Mouse (Mus musculus): ENCODE measurements around the gene Eml4.

Eml4 gene

DNA sequence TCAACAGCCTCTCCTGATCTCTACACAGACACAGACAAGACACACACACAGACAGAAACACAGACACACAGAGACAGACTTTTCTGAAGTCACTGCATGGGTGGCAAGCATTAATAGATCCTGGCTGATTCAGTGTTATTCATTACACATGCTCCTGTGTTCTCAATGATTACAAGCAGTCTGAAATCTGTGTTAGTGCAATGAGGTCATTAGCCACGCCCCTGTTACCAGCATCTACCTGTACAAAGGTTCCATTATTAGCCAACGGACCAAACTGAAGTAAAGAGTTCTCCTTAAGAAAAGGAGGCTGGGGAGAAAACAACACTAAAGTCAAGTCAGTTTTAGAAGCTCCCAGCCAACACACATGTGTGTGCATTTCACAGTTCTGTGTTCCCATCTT, 153.0 kb downstream of the Eml4 start:
- DNase-seq (ENCODE audit: low spot score in 2 of 2) = no peak

DNA sequence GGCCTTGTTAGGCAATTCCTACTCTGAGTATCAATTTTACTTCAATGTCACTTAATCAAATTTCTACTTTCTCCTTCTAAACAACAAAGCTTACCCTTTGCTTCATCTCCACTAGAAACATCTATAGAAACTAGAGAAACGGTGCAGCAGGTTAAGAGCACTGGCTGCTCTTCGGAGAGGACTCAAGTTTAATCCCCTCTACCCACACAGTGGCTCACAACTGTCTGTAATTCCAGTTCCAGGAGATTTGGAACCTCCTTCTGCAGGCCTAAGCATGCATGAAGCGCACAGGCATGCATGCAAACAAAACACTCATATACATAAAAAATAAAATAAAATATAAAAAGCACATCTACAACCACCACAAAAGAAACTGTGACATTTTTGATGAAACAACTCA, 161.4 kb downstream of the Eml4 start:
- no peak for DNase-seq (ENCODE audit: low spot score in 2 of 2)

DNA sequence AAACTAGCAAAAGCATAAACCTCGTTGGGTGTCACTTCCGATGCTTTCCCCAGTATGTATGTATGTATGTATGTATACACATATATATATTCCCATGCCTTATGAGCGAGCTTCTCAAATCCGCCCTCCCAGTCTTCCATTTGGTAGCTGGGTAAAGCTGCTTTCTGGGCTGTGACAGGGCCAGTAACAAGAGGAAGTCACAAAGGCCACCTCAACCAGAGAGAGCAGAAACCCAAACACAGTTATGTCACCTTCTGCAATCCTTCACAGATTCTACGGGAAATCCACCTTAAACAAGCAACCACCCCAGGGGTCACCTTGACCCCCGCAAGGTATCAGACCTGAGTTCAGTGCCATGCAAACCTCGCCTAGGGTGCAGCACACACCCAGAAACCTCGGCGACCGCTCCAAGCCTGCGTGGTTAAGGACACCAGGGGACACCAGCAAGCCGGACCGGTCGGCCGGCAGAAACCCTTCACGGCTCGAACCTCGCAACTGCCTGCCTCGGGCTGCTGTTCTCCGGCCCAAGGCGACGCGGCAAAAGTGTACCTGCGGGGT, 163.0 kb downstream of the Eml4 start:
- peak in 1 of 2 experiments; percentile 11 for DNase-seq (ENCODE audit: low spot score in 2 of 2)

DNA sequence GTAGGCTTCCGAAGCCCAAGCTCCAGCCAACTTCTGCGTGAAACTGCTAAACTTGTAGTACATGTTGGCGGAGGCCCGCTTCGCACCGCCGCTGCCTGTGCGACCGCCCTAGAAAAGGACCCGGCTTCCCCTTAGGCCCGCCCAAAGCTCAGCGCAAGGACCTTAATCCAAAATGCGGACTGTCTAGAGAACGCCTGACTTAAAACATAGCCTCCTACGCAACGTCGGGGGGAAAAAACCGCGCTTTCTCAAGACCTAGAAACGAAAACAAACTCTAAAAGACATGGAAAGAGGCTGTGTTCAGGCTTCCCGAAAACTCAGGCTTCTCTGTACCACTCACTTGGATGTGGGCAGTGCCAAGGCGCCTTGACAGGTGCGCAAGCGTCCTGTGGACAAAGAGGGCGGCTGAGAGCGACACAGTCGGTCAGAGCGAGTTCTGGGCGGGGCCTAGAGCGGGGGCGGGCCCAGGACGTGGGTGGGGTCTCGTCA, 163.5 kb downstream of the Eml4 start:
- DNase-seq (ENCODE audit: low spot score in 2 of 2) = peak; percentile 83 to 89

DNA sequence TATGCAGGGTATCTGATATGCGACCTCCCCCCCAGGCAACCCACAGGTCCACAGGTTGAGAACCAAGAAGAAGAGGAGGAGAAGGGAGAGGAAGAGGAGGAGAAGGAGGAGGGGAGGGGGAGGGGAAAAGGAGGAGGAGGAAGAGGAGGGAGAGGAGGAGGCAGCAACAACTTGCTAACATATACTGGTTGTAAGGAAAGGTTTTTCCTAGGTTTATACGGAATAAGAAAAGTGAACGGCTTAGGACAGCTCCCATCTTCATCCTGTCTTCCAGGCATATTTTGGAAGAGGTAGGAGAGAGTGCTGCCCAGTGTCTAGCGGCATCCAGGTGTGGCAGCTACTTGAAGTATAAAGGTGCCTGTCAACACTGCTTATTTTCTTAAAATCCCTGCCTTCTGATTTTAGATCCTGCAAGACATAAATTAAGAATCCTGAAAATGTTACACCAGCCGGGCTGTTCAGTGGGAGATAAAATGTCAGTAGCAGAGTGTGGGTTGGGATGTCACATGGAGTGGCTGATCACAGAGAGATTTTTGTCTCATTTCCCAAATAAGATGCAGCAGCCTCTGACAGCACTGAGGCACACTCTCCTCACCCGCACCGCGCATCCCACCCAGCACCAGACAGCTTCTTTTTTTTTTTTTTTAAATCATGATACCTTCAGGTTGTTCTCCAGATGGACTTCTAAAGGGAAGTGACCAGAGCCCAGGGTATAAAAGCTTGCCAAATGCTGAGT, 166.7 kb downstream of the Eml4 start, which contains the start of gene Cox7a2l:
Cox7a2l (minus strand) TSS at position 51 of the 736 bp plus-strand sequence.
- peak; percentile 66 to 73 for DNase-seq (ENCODE audit: low spot score in 2 of 2)

DNA sequence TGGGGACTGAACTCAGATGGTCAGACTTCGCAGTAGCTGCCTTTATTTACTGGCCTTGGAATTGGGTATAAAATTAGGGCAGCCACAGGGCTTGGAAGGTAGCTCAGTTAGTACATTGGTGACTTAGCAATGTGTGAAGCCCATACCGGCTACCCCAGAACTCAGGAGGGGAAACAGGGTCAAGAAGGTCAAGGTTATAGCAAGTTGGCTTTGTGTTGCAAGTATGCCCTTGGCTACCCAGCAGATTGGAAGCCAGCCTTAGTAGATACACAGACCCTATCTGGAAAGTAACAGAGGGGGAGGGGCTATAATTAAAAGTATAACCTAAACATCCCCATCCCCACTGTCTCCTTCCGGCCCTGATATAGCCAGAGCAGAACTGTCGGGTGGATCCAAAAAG, 171.2 kb downstream of the Eml4 start:
- no peak for DNase-seq (ENCODE audit: low spot score in 2 of 2)

DNA sequence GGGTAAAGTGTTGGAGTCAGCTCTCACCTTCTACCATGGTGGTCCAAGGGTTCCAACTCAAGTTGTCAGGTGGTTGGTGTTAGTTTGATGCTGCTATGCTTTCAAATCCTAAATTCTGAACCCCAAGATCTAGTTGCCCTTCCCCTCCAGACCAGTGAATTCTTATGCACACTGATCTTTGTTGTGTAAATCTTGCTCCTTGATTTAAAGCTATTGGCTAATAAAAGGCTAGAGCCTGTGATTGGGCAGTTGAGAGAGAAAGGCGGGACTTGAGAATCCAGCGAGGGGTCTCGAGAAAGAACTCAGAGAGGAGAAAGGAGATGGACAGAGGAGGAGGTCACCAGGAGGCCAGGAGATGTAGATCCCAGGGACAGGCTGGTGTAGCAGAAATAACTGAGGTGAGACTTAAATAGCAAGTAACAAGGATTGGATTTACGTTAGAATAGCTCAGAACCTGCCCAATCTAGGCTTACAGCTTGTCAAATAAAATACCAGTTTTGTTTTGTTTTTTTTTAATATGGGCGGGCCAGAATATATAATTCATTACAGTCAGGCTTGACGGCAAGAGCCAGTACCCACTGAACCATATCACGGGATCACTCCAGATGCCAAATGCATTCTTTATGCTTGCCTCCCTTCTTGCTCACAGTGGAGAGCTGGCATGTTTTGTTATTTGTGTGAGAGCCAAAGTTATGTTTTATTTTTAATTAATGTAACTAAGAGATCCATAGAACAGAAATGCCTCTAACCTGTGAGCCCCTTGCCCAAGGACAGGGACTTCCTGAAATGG, 172.1 kb downstream of the Eml4 start:
- no peak for DNase-seq (ENCODE audit: low spot score in 2 of 2)

DNA sequence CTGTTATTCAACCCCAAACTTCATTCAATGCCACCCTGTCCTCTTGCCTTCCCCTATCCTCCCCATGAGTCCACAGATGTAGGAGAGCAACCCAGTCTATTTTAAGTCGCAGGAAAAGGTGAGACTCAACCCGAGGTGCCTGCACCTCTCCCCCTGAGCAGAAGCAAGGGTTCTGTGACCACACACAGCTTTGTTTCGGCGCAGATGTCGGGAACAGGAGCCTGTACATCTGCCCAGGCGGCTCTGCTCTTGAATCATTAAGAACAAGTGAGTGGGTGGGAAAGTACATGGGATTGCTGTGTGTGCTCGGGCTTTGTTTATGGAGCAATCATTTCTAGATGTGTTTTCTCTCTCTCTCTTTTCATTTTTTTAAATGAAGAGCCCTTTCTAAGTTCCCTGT, 174.0 kb downstream of the Eml4 start:
- no peak for DNase-seq (ENCODE audit: low spot score in 2 of 2)

DNA sequence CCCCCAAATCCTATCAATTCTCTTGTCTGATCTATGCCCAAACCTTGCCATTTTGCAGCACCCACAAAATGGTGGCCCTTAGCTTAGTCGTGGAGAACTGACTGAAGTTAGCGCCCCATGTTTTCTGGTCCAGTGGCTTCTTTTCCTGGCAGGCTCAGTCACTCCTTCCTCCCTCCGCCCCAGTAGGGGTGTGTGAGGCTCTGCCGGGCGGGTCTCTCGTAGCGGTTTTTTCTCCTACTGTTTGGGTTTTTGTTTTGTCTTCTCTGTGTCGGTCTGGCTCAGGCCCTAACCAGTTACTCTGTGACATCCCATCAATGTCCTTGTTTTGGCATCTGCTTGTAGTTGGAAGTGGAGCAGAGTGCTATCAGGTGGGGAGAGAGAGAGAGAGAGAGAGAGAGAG, 174.9 kb downstream of the Eml4 start:
- DNase-seq (ENCODE audit: low spot score in 2 of 2) = no peak

DNA sequence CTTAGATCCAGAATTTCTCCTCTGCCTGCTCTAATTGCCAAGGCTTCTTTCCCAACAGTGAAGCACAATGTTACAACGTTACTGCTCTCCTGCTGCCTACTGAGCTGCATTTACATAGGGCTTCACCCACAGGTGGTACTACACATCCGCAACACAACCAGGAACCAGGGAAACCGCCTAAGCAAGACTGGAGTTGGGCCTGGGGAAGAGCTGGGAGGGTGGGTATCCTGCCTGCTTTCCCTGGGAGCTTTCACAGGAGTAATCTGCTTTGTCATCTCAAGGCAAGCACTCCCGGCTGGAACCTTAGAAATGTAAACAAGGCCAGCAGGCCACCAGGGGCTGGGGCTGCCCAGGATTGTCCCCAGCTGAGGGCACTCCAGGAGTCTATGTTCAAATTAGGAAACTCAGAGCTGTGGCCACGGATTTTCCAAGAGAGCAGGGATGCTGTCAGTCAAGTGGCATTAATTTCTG, 175.4 kb downstream of the Eml4 start:
- DNase-seq (ENCODE audit: low spot score in 2 of 2) = no peak

DNA sequence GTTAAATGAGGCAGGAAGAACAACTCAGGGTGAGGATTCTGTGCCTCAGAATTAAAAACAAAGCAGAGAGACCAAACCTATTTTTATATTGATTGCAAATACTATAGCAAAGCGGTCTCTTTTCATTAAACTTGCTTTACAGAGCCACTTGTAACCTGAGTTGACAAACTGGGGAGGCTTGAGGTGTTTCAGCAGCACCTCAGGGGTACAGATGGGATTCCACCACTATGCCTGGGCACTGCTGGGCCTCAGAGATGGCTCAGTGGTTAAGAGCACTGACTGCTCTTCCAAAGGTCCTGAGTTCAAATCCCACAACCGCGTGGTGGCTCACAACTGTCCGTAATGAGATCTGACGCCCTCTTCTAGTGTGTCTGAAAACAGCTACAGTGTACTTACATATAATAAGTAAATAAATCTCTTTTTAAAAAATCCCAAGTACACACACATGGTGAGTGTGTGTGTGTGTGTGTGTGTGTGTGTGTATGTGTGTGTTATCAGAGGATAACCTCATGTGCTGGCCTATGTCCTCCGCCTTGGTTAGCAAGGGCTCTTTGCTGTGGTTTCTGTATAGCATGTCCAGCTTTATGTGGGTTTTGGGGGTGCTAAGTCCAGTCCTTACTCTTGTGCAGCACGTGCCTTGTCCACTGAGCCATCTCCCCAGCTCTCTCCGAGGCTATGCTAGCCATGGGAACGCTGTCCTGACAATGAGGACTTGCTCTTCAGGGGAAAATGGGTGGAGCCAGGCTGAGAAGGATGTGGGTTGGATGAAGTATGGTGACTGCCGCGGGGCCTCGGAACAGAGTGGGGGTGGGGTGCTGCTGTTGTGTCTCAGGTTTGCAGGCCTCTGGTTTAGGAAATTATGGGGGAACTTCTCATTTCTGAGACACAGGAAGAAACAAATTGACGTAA, 176.1 kb downstream of the Eml4 start:
- DNase-seq (ENCODE audit: low spot score in 2 of 2) = no peak

DNA sequence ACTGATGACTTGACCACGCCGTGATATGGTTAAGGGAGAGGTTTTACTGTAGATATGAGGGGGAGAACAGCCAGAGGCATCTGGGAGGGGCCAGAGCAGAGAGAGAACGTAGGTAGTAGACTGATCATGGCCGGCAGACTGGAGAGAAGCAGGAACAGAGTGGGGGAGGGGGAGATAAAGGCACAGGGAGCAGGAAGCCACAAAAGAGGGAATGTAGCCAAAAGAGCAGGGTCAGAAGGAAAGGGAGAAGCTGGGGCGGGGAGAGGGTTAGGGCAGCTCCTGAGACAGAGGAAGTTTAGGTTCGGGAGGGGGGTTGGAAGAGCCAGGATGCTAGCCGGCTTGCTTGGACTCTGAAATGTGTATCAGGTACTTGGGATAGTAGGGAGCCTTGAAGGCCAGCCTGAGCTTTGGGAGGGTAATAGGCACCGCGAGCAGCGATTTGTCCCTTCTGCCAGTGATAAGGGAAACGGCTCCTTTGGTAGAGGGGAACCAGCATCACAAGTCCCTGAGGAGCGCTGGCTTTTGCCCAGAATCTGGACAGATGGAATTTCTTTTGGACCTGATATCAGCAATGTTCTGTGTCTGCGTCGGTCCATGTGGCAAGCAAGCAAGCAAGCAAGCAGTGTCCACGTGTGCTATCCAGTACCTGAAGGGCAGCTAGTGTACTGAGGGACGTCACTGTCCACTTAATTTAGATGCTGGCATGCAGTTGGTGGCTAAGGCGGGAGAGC, 177.1 kb downstream of the Eml4 start:
- DNase-seq (ENCODE audit: low spot score in 2 of 2) = no peak
